Mouse (Mus musculus): ENCODE data around the gene 6430548M08Rik.

GRCm38 (mm10) chr8:120178124-120178514 lies 64.2 kb downstream of the 6430548M08Rik start:
- TF ChIP-seq CTCF (IDR thresholded peaks at IDR 0.05; ENCODE audit: low read depth, low read length) = no peak
- no peak for TF ChIP-seq GATA1 (IDR thresholded peaks at IDR 0.05; ENCODE audit: borderline replicate concordance, low read length)
- no peak for TF ChIP-seq TAL1 (conservative IDR thresholded peaks at IDR 0.05; ENCODE audit: low read depth, low read length)
- no peak for TF ChIP-seq POLR2AphosphoS5 (IDR thresholded peaks at IDR 0.05; ENCODE audit: insufficient replicate concordance, low read depth, low read length)
